Mouse (Mus musculus) heart, adult 2 months (tissue): ENCODE data around the gene Dse.

ENCODE experiments used
- CTCF ChIP-seq: fragments of 200-600 bp; IDR thresholded peaks from 2 replicates; pipeline ENCODE4 v1.8.1; 2022; ENCODE audit warnings: antibody characterized with exemption, mild to moderate bottlenecking, moderate library complexity
- POLR2A ChIP-seq: fragments of 200-500 bp; IDR thresholded peaks from 2 replicates; pipeline ENCODE4 v1.6.1; 2011; ENCODE audit warnings: mild to moderate bottlenecking, low read depth, low read length, control low read depth; ENCODE audit not compliant: insufficient read depth

- TF ChIP-seq POLR2A (no peak), CTCF (no peak)
Observed at GRCm38 (mm10) chr10:34128391-34128790, 79.1 kb downstream of the Dse start.
